Mouse (Mus musculus): Measurements from ENCODE around the gene Gm10436. TPM values are rescaled to one million over a fixed set of nuclear protein-coding genes. Genes with fewer than 3 reads are reported as not detected.
"Not testable (repeated sequence)": the region's sequence is repeated elsewhere in the genome, so short reads cannot be mapped to it uniquely, and the experiment has no call there.

The Gm10436 gene
- polyA plus RNA-seq (2016; fragmentation: Nextera tagmentation; extraction: Ambion mirVana): not detected in 2 replicates

DNA sequence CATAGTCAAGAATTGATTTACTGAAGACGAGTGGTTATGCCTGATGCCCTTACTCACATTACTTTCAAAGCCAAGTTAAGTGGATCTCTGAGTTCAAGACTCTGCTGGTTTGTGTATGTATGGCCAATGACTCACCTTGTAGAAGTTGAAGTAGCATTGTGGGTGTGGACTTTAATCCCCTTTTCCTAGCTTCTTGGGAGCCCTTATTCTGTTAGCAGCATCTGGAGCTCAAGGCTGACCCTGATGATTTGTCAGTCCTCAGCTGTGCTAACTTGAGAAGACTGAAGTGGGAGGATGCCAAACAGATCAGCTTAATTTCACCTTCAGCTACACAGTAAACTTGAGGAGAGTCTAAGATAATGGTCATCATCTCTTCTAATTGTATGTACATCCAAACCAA, at the start of gene Gm10436:
Gene Gm10436, minus strand, starts transcription at position 101 of the 400 bp plus-strand sequence.
- H3K36me3 ChIP-seq; H3K4me1 ChIP-seq; H3K27me3 ChIP-seq (ENCODE audit: insufficient read depth, poor library complexity, severe bottlenecking); H3K4me3 ChIP-seq; DNase-seq (ENCODE audit: low spot score); H3K9me3 ChIP-seq; H3K27ac ChIP-seq: not testable (repeated sequence)
- WGBS: 84% methylated on average over 1 of the region's 1 CpGs

DNA sequence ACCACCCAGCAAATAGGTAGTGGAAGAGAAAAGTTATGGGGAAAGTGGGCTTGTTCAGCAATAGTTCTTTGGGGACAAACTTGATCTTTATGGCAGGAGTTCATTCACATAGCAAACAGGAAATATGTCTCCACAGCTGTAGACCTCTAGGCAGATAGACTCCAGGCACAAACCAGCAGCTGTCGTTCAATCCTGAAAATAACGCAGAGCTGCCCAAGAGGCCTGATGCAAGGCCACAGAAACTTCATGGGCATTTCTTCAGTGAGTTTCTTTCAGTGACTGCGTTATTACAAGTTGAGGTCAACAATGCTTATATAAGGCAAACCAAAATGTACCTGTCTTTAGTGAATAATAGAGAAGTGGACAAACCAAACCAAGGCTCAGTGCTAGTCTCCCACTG, 37.5 kb upstream of the Gm10436 start:
- Histone ChIP-seq H3K27me3 (ENCODE audit: insufficient read depth, poor library complexity, severe bottlenecking) (no peaks in the 10 kb centered on the region), H3K36me3 (no peaks in the 10 kb centered on the region), H3K9me3 (no peaks in the 10 kb centered on the region), H3K4me1 (no peaks in the 10 kb centered on the region), H3K4me3 (no peak overlapping the region), H3K27ac (no peak overlapping the region)
- no peak for DNase-seq (ENCODE audit: low spot score)
- WGBS: 86% methylated on average over 3 of the region's 3 CpGs

DNA sequence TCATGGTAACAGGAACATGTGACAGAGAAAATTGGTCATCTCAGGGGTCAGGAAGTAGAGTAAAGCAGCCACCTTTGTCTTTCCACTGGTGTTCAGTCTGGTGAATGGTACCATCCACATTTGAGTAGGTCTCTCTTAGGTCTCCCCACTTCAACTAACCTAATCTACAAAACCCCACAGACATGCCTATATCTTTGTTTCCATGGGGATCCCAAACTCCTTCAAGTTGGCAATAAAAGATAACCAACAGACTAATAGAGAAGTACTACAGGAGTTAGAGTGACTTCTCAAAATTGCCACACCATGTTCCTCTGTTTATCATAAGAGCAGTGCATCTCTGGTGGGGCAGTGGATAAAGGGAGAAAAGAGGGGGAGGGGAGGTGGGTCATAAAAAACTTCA, 36.2 kb upstream of the Gm10436 start:
- not testable (repeated sequence) for DNase-seq (ENCODE audit: low spot score); H3K4me1 ChIP-seq; H3K4me3 ChIP-seq; H3K36me3 ChIP-seq; H3K27ac ChIP-seq; H3K27me3 ChIP-seq (ENCODE audit: insufficient read depth, poor library complexity, severe bottlenecking); H3K9me3 ChIP-seq

DNA sequence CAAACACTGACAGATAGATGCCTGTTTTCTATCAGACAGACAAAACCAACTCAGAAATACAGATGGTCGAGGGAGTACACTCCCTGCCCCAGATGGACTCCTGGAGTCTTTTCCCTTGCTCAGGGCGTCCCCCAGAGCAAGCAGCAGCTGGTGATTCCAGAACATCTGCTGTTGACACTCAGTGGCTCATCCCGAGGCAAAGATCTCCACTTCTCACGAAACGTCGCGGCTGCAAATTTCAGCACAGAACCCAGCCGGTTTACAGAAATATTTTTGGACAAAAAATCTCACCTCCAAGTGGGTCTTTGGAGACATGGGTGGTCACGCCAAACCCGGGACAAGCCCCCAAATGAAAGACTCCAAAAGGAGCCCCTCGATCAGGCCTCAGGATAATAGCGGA, 32.7 kb upstream of the Gm10436 start:
- H3K9me3 ChIP-seq: no peaks in the 10 kb centered on the region
- H3K4me1 ChIP-seq: no peaks in the 10 kb centered on the region
- no peaks in the 10 kb centered on the region for H3K27me3 ChIP-seq (ENCODE audit: insufficient read depth, poor library complexity, severe bottlenecking)
- no peak overlapping the region for H3K27ac ChIP-seq
- no peak for DNase-seq (ENCODE audit: low spot score)
- H3K36me3 ChIP-seq: no peaks in the 10 kb centered on the region
- no peak overlapping the region for H3K4me3 ChIP-seq
- WGBS: 82% methylated on average over 12 of the region's 12 CpGs

DNA sequence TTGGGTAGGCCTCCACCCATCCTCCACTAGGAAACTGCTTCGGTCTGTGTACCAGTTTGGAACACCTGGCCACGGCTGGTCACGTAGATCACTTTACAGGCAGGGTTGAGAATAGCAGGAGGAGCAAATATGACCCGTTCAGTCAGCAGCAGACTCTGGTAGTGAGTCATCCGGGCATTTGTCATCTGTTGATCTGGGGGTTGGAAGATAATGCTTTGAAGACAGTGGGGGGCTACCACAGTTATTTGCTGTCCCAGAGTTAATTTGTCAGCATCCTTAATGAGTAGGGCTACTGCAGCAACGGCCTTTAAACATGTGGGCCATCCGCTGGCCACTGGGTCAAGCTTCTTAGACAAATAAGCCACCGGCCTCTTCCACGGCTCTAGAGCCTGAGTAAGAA, 29.6 kb upstream of the Gm10436 start:
- 81% methylated on average over 9 of the region's 9 CpGs for WGBS

DNA sequence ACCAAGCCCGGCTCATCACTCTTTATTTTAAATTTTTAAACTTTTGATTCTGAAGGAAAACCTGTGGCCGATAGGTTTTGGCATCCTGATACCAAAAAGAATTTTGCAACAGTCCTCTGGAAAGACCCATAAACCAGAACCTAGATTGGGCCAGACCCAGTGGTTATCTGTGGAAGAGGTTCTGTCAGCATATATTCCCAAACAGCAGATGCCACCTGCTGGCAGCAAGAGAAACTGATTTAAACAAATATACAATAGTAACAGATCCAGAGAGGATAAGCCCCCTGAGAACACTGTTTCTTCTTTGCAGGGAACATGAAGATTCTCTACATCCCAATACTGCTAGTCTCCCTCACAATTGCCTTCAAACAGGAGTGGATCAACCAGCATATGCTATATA, 20.9 kb upstream of the Gm10436 start:
- Histone ChIP-seq H3K9me3 (no peaks in the 10 kb centered on the region), H3K27me3 (ENCODE audit: insufficient read depth, poor library complexity, severe bottlenecking) (no peaks in the 10 kb centered on the region), H3K36me3 (no peaks in the 10 kb centered on the region), H3K4me1 (no peaks in the 10 kb centered on the region), H3K27ac (no peak overlapping the region), H3K4me3 (no peak overlapping the region)
- DNase-seq (ENCODE audit: low spot score): no peak
- WGBS: 92% methylated on average over 2 of the region's 2 CpGs

More for the DNA sequence above, 29.6 kb upstream of the Gm10436 start:
- H3K27me3 ChIP-seq (ENCODE audit: insufficient read depth, poor library complexity, severe bottlenecking); DNase-seq (ENCODE audit: low spot score); H3K27ac ChIP-seq; H3K4me1 ChIP-seq; H3K9me3 ChIP-seq; H3K36me3 ChIP-seq; H3K4me3 ChIP-seq: not testable (repeated sequence)

Other genes starting within 250 kb of the Gm10436 start
- gene Gm2042, start 228.0 kb downstream of the Gm10436 start, polyA plus RNA-seq (2016; fragmentation: Nextera tagmentation; extraction: Ambion mirVana): not detected in 2 replicates
- gene Gm2075, start 170.3 kb downstream of the Gm10436 start, polyA plus RNA-seq (2016; fragmentation: Nextera tagmentation; extraction: Ambion mirVana): not detected in 2 replicates
- not detected in 2 replicates for gene Gm6803, start 163.3 kb downstream of the Gm10436 start, polyA plus RNA-seq (2016; fragmentation: Nextera tagmentation; extraction: Ambion mirVana)
- gene Gm2056, start 155.1 kb downstream of the Gm10436 start, polyA plus RNA-seq (2016; fragmentation: Nextera tagmentation; extraction: Ambion mirVana): not detected in 2 replicates
- not detected in 2 replicates for gene Gm16368, start 98.4 kb downstream of the Gm10436 start, polyA plus RNA-seq (2016; fragmentation: Nextera tagmentation; extraction: Ambion mirVana)
- not detected in 2 replicates for gene Gm8332, start 68.0 kb upstream of the Gm10436 start, polyA plus RNA-seq (2016; fragmentation: Nextera tagmentation; extraction: Ambion mirVana)
- not detected in 2 replicates for gene Gm5662, start 92.4 kb upstream of the Gm10436 start, polyA plus RNA-seq (2016; fragmentation: Nextera tagmentation; extraction: Ambion mirVana)
- not detected in 2 replicates for gene Gm5039, start 141.9 kb upstream of the Gm10436 start, polyA plus RNA-seq (2016; fragmentation: Nextera tagmentation; extraction: Ambion mirVana)
- 22.1 and 22.5 TPM in 2 replicates for gene Adck1, start 178.4 kb upstream of the Gm10436 start, polyA plus RNA-seq (2016; fragmentation: Nextera tagmentation; extraction: Ambion mirVana)

Data from heart, embryonic 10.5 days (tissue).